Mouse (Mus musculus): ENCODE measurements at regions not wholly inside any gene's neighbourhood (a gene's known extent, or its start where the extent isn't known, plus 50 kb on each side); places are given as distances from the start of the nearest gene placed in this dataset.
A peak's percentile ranks its signal among the peaks of the same experiment; 100 is the strongest.

GRCm38 (mm10) chr8:92482393-92482792 lies 125.0 kb downstream of the Irx5 start:
- Histone ChIP-seq H3K9ac (no peak overlapping the region), H3K9me3 (no peaks in the 10 kb centered on the region), H3K36me3 (no peaks in the 10 kb centered on the region), H3K4me2 (no peak overlapping the region), H3K4me3 (no peak overlapping the region), H3K27ac (replicated peaks) (no peak overlapping the region), H3K4me1 (no peaks in the 10 kb centered on the region; the same call in 1 of the 2 replicates), H3K27me3 (replicated peaks) (peaks cover 20% of the 10 kb centered on the region; the same call in 1 of the 2 replicates)
- WGBS = 65% methylated on average over 5 of the region's 5 CpGs
- ATAC-seq (ENCODE audit: extremely low read depth, insufficient number of reproducible peaks, low FRiP score, low TSS enrichment) = no peak

- Histone ChIP-seq H3K27ac (replicated peaks) (no peak overlapping the region), H3K4me2 (no peak overlapping the region), H3K27me3 (replicated peaks) (peaks cover 20% of the 10 kb centered on the region; the same call in 1 of the 2 replicates), H3K36me3 (no peaks in the 10 kb centered on the region), H3K4me3 (no peak overlapping the region), H3K9me3 (no peaks in the 10 kb centered on the region), H3K9ac (peak overlapping the region; percentile 12; the same call in 1 of the 2 replicates), H3K4me1 (no peaks in the 10 kb centered on the region; the same call in 1 of the 2 replicates)
- no peak for ATAC-seq (ENCODE audit: extremely low read depth, insufficient number of reproducible peaks, low FRiP score, low TSS enrichment)
- WGBS = 37% methylated on average over 8 of the region's 8 CpGs
Measured at GRCm38 (mm10) chr8:92483055-92483765, 125.8 kb downstream of the Irx5 start.

- no peaks in the 10 kb centered on the region for H3K36me3 ChIP-seq
- no peak overlapping the region for H3K9ac ChIP-seq
- no peak overlapping the region for H3K4me3 ChIP-seq
- no peaks in the 10 kb centered on the region for H3K9me3 ChIP-seq
- WGBS = 80% methylated on average over 8 of the region's 8 CpGs
- ATAC-seq (ENCODE audit: extremely low read depth, insufficient number of reproducible peaks, low FRiP score, low TSS enrichment) = no peak
- no peaks in the 10 kb centered on the region for H3K27me3 ChIP-seq (replicated peaks)
- no peak overlapping the region for H3K27ac ChIP-seq (replicated peaks)
- peaks cover 6% of the 10 kb centered on the region for H3K4me1 ChIP-seq
- H3K4me2 ChIP-seq = no peak overlapping the region
Measured at GRCm38 (mm10) chr8:92488526-92489159, 131.2 kb downstream of the Irx5 start.

GRCm38 (mm10) chr8:92491533-92491932 lies 134.1 kb downstream of the Irx5 start:
- Histone ChIP-seq H3K9me3 (no peaks in the 10 kb centered on the region), H3K9ac (no peak overlapping the region), H3K27me3 (replicated peaks) (0 out of 2 replicates have a peak, but pooled peaks cover 4% of the 10 kb centered on the region), H3K36me3 (no peaks in the 10 kb centered on the region), H3K27ac (replicated peaks) (no peak overlapping the region), H3K4me2 (no peak overlapping the region), H3K4me1 (peaks cover 12% of the 10 kb centered on the region), H3K4me3 (no peak overlapping the region)
- no peak for ATAC-seq (ENCODE audit: extremely low read depth, insufficient number of reproducible peaks, low FRiP score, low TSS enrichment)
- 72% methylated on average over 5 of the region's 5 CpGs for WGBS

- Histone ChIP-seq H3K4me3 (no peak overlapping the region), H3K27ac (replicated peaks) (peak overlapping the region; percentile 24; the same call in 1 of the 2 replicates), H3K4me1 (peaks cover 12% of the 10 kb centered on the region), H3K27me3 (replicated peaks) (0 out of 2 replicates have a peak, but pooled peaks cover 4% of the 10 kb centered on the region), H3K9me3 (no peaks in the 10 kb centered on the region), H3K36me3 (no peaks in the 10 kb centered on the region), H3K4me2 (no peak overlapping the region), H3K9ac (peak overlapping the region; percentile 33; the same call in 1 of the 2 replicates)
- 26% methylated on average over 4 of the region's 4 CpGs for WGBS
- peak; percentile 65; the same call in 1 of the 2 replicates for ATAC-seq (ENCODE audit: extremely low read depth, insufficient number of reproducible peaks, low FRiP score, low TSS enrichment)
Measured at GRCm38 (mm10) chr8:92493403-92493802, 136.0 kb downstream of the Irx5 start.

- H3K27me3 ChIP-seq (replicated peaks) = no peaks in the 10 kb centered on the region
- H3K4me3 ChIP-seq = no peak overlapping the region
- 45% methylated on average over 7 of the region's 7 CpGs for WGBS
- no peak overlapping the region for H3K9ac ChIP-seq
- no peaks in the 10 kb centered on the region for H3K36me3 ChIP-seq
- H3K27ac ChIP-seq (replicated peaks) = no peak overlapping the region
- H3K9me3 ChIP-seq = no peaks in the 10 kb centered on the region; the same call in 1 of the 2 replicates
- no peak overlapping the region for H3K4me2 ChIP-seq
- peaks cover 20% of the 10 kb centered on the region for H3K4me1 ChIP-seq
- no peak for ATAC-seq (ENCODE audit: extremely low read depth, insufficient number of reproducible peaks, low FRiP score, low TSS enrichment)
Measured at GRCm38 (mm10) chr8:92505552-92506281, 148.3 kb downstream of the Irx5 start.

- no peaks in the 10 kb centered on the region for H3K36me3 ChIP-seq
- H3K4me2 ChIP-seq = no peak overlapping the region
- H3K27me3 ChIP-seq (replicated peaks) = no peaks in the 10 kb centered on the region
- peaks cover 17% of the 10 kb centered on the region for H3K4me1 ChIP-seq
- no peak overlapping the region for H3K4me3 ChIP-seq
- no peak overlapping the region for H3K27ac ChIP-seq (replicated peaks)
- WGBS = 55% methylated on average over 5 of the region's 5 CpGs
- H3K9me3 ChIP-seq = peaks cover 7% of the 10 kb centered on the region
- ATAC-seq (ENCODE audit: extremely low read depth, insufficient number of reproducible peaks, low FRiP score, low TSS enrichment) = no peak
- no peak overlapping the region for H3K9ac ChIP-seq
Measured at GRCm38 (mm10) chr8:92506436-92506835, 149.0 kb downstream of the Irx5 start.

- no peaks in the 10 kb centered on the region for H3K27me3 ChIP-seq (replicated peaks)
- ATAC-seq (ENCODE audit: extremely low read depth, insufficient number of reproducible peaks, low FRiP score, low TSS enrichment) = no peak
- WGBS = 74% methylated on average over 5 of the region's 5 CpGs
Measured at GRCm38 (mm10) chr8:92506906-92507305, 149.5 kb downstream of the Irx5 start.

GRCm38 (mm10) chr8:92515385-92515784 lies 158.0 kb downstream of the Irx5 start:
- WGBS = 62% methylated on average over 2 of the region's 2 CpGs
- no peak overlapping the region for H3K4me2 ChIP-seq
- H3K4me3 ChIP-seq = no peak overlapping the region
- H3K9me3 ChIP-seq = peaks cover 13% of the 10 kb centered on the region
- H3K36me3 ChIP-seq = no peaks in the 10 kb centered on the region
- ATAC-seq (ENCODE audit: extremely low read depth, insufficient number of reproducible peaks, low FRiP score, low TSS enrichment) = no peak
- no peaks in the 10 kb centered on the region for H3K27me3 ChIP-seq (replicated peaks)
- no peaks in the 10 kb centered on the region for H3K4me1 ChIP-seq
- no peak overlapping the region for H3K27ac ChIP-seq (replicated peaks)
- H3K9ac ChIP-seq = no peak overlapping the region

More at GRCm38 (mm10) chr8:92506906-92507305, 149.5 kb downstream of the Irx5 start:
- peaks cover 8% of the 10 kb centered on the region for H3K9me3 ChIP-seq
- H3K4me3 ChIP-seq = no peak overlapping the region
- no peak overlapping the region for H3K27ac ChIP-seq (replicated peaks)
- peaks cover 17% of the 10 kb centered on the region for H3K4me1 ChIP-seq
- H3K4me2 ChIP-seq = no peak overlapping the region
- no peaks in the 10 kb centered on the region for H3K36me3 ChIP-seq
- no peak overlapping the region for H3K9ac ChIP-seq

- no peak for ATAC-seq (ENCODE audit: extremely low read depth, insufficient number of reproducible peaks, low FRiP score, low TSS enrichment)
- 79% methylated on average over 8 of the region's 8 CpGs for WGBS
- peaks cover 5% of the 10 kb centered on the region for H3K9me3 ChIP-seq
Measured at GRCm38 (mm10) chr8:92518031-92518430, 156.1 kb upstream of the Irx6 start.

GRCm38 (mm10) chr8:92518486-92518885 lies 155.6 kb upstream of the Irx6 start:
- H3K4me1 ChIP-seq = no peaks in the 10 kb centered on the region
- no peak overlapping the region for H3K4me3 ChIP-seq
- no peaks in the 10 kb centered on the region for H3K27me3 ChIP-seq (replicated peaks)
- ATAC-seq (ENCODE audit: extremely low read depth, insufficient number of reproducible peaks, low FRiP score, low TSS enrichment) = no peak
- H3K27ac ChIP-seq (replicated peaks) = no peak overlapping the region
- H3K36me3 ChIP-seq = no peaks in the 10 kb centered on the region
- no peak overlapping the region for H3K9ac ChIP-seq
- 68% methylated on average over 3 of the region's 3 CpGs for WGBS
- H3K9me3 ChIP-seq = peaks cover 5% of the 10 kb centered on the region
- H3K4me2 ChIP-seq = no peak overlapping the region

More at GRCm38 (mm10) chr8:92518031-92518430, 156.1 kb upstream of the Irx6 start:
- Histone ChIP-seq H3K27ac (replicated peaks) (no peak overlapping the region), H3K4me1 (no peaks in the 10 kb centered on the region), H3K4me3 (no peak overlapping the region), H3K4me2 (no peak overlapping the region), H3K27me3 (replicated peaks) (no peaks in the 10 kb centered on the region), H3K36me3 (no peaks in the 10 kb centered on the region), H3K9ac (no peak overlapping the region)

All from heart, embryonic 13.5 days (tissue).